Mouse (Mus musculus) cerebellum, adult 18-20 months (tissue): Measurements from ENCODE around the gene Plxna4.
A peak's percentile ranks its signal among the peaks of the same experiment; 100 is the strongest.

ENCODE experiments used
- DNase-seq, 2 experiments: peaks; one replicate each; pipeline ENCODE4 v3.0.0; 2021

Gene Plxna4

GRCm38 (mm10) chr6:32331281-32331680 lies 256.7 kb downstream of the Plxna4 start:
- no peak for DNase-seq

- no peak for DNase-seq
Measured at GRCm38 (mm10) chr6:32330034-32330795, 257.8 kb downstream of the Plxna4 start.

- DNase-seq, result peak; percentile 83 to 88
Measured at GRCm38 (mm10) chr6:32328028-32328427, 260.0 kb downstream of the Plxna4 start.

GRCm38 (mm10) chr6:32327173-32327572 lies 260.8 kb downstream of the Plxna4 start:
- no peak for DNase-seq

- no peak for DNase-seq
Measured at GRCm38 (mm10) chr6:32326406-32326805, 261.6 kb downstream of the Plxna4 start.

- no peak for DNase-seq
Measured at GRCm38 (mm10) chr6:32325851-32326250, 262.1 kb downstream of the Plxna4 start.

GRCm38 (mm10) chr6:32321187-32321586 lies 266.8 kb downstream of the Plxna4 start:
- no peak for DNase-seq

- peak; percentile 57 for DNase-seq
Measured at GRCm38 (mm10) chr6:32320254-32320653, 267.7 kb downstream of the Plxna4 start.

GRCm38 (mm10) chr6:32317470-32317869 lies 270.5 kb downstream of the Plxna4 start:
- DNase-seq, result peak; percentile 66 to 74

- DNase-seq, result peak; percentile 30 to 43
Measured at GRCm38 (mm10) chr6:32315011-32315450, 273.0 kb downstream of the Plxna4 start.

- no peak for DNase-seq
Measured at GRCm38 (mm10) chr6:32309147-32309546, 278.8 kb downstream of the Plxna4 start.

- DNase-seq, result no peak
Measured at GRCm38 (mm10) chr6:32300611-32301010, 287.4 kb downstream of the Plxna4 start.

GRCm38 (mm10) chr6:32281457-32281856 lies 306.5 kb downstream of the Plxna4 start:
- no peak for DNase-seq

- DNase-seq, result no peak
Measured at GRCm38 (mm10) chr6:32280728-32281127, 307.3 kb downstream of the Plxna4 start.

- DNase-seq, result peak; percentile 72 to 80
Measured at GRCm38 (mm10) chr6:32271463-32271862, 316.5 kb downstream of the Plxna4 start.

- DNase-seq, result no peak
Measured at GRCm38 (mm10) chr6:32266085-32266484, 321.9 kb downstream of the Plxna4 start.

- no peak for DNase-seq
Measured at GRCm38 (mm10) chr6:32261339-32261738, 326.7 kb downstream of the Plxna4 start.

GRCm38 (mm10) chr6:32260341-32260740 lies 327.7 kb downstream of the Plxna4 start:
- DNase-seq, result no peak

GRCm38 (mm10) chr6:32255191-32255590 lies 332.8 kb downstream of the Plxna4 start:
- DNase-seq, result no peak

GRCm38 (mm10) chr6:32252168-32252567 lies 335.8 kb downstream of the Plxna4 start:
- DNase-seq, result no peak

- DNase-seq, result no peak
Measured at GRCm38 (mm10) chr6:32251674-32252073, 336.3 kb downstream of the Plxna4 start.

- DNase-seq, result no peak
Measured at GRCm38 (mm10) chr6:32246036-32246435, 342.0 kb downstream of the Plxna4 start.

GRCm38 (mm10) chr6:32243040-32243439 lies 345.0 kb downstream of the Plxna4 start:
- DNase-seq, result no peak

- no peak for DNase-seq
Measured at GRCm38 (mm10) chr6:32231383-32231782, 356.6 kb downstream of the Plxna4 start.

- no peak for DNase-seq
Measured at GRCm38 (mm10) chr6:32226636-32227035, 361.4 kb downstream of the Plxna4 start.
